Mouse (Mus musculus) limb, embryonic 12.5 days (tissue): ENCODE data around the gene Egfl6. TPM values are rescaled to one million over a fixed set of nuclear protein-coding genes. Genes with fewer than 3 reads are reported as not detected.

ENCODE experiments used
- ATAC-seq: fragments of 200-750 bp; cut with Nextera tagmentation; 2 replicates; pipeline ENCODE4 v1.8.0; 2017; ENCODE audit warnings: low read depth, moderate TSS enrichment; ENCODE audit not compliant: insufficient number of reproducible peaks, insufficient read depth, low FRiP score, low TSS enrichment
- H3K27ac ChIP-seq: fragments of 300-500 bp; sonication (generic); 2 replicates; pipeline ENCODE4 v1.5.1; 2016; ENCODE audit warnings: mild to moderate bottlenecking, moderate library complexity
- H3K27me3 ChIP-seq: fragments of 300-500 bp; sonication (generic); 2 replicates; pipeline ENCODE4 v1.6.1; 2016; ENCODE audit warnings: mild to moderate bottlenecking, moderate library complexity
- H3K36me3 ChIP-seq: fragments of 300-500 bp; sonication (generic); 2 replicates; pipeline ENCODE4 v1.6.1; 2016; ENCODE audit warnings: mild to moderate bottlenecking, moderate library complexity
- H3K4me1 ChIP-seq: fragments of 300-500 bp; sonication (generic); replicated peaks from 2 replicates; pipeline ENCODE4 v1.6.1; 2016
- H3K4me2 ChIP-seq: fragments of 300-500 bp; sonication (generic); 2 replicates; pipeline ENCODE4 v1.6.1; 2016; ENCODE audit warnings: mild to moderate bottlenecking, moderate library complexity
- H3K4me3 ChIP-seq: fragments of 300-500 bp; sonication (generic); replicated peaks from 2 replicates; pipeline ENCODE4 v1.5.1; 2016; ENCODE audit warnings: mild to moderate bottlenecking
- H3K9ac ChIP-seq: fragments of 300-500 bp; sonication (generic); replicated peaks from 2 replicates; pipeline ENCODE4 v1.6.1; 2016; ENCODE audit warnings: mild to moderate bottlenecking, moderate library complexity
- H3K9me3 ChIP-seq: fragments of 300-500 bp; sonication (generic); 2 replicates; pipeline ENCODE4 v1.6.1; 2016; ENCODE audit warnings: mild to moderate bottlenecking, moderate library complexity
- WGBS: fragments of 180-500 bp; shearing (Covaris S2); methylation state at CpG from one replicate; pipeline ENCODE4 v1.1.7; 2016; 5-methylcytosine and 5-hydroxymethylcytosine counted together
- polyA plus RNA-seq: library from polyadenylated mRNA; unstranded; fragments of >200 nt; fragmentation: Nextera tagmentation; extraction: Ambion mirVana; gene quantifications from 2 replicates; pipeline ENCODE4 v1.2.1, GENCODE M21; 2016

Egfl6 gene
- polyA plus RNA-seq = 29.1 and 33.3 TPM in 2 replicates

DNA sequence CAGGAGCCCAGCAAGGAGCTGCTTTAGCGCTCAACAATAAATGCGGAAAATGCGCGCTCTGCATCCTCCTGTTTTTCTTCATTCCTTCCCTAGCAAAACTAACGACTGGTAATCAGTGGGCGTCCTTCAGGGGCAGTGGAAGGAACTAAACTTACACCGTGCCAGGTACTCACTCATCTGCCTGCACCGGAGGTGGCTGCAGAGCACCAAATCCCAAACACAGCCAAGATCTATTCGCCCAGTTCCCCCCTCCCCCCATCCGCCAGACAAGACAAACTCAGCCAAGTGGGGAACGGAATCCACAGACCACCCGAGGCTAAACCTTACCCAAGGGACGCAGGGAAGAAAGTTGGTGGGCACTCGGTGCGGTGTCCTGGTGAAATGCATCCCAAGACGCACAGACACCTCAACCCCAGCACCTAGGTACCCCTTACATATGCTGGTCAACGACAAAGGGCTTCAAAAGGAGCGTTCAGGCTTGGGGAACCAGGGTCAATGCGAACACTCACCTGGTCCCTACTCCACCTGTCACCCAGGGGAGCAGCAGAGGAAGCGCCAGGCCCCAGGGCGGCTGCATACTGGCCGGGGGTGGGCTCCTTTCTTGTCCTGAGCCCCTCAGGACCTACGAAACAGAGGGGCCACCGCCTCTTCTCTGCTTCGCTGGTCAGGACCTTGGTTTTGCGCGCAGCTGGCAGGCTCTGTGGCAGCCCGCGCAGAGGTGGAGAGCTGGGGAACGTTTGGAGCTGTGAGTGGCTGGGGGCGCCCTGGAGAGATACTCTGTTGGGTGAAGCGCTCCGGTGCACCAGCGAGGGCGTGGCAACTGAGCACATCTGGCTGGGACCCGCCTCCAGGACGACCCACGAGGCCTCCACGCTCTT, at the start of gene Egfl6:
Egfl6 (minus strand) TSS at position 774 of the 878 bp plus-strand sequence.
- peak within 1 kb of the TSS; percentile 41 for H3K4me3 ChIP-seq
- H3K9ac ChIP-seq = peak within 1 kb of the TSS; percentile 47
- 21% methylated on average over 37 of the region's 39 CpGs for WGBS
- peak within 1 kb of the TSS; percentile 69 for H3K4me2 ChIP-seq
- no peaks in the 10 kb centered on the region for H3K9me3 ChIP-seq
- peaks cover 52% of the 10 kb centered on the region for H3K27me3 ChIP-seq
- no peak within 1 kb of the TSS for H3K27ac ChIP-seq
- peak; percentile 80; the same call in 1 of the 2 replicates for ATAC-seq
- H3K4me1 ChIP-seq = 0 out of 2 replicates have a peak, but pooled peaks cover 4% of the 10 kb centered on the region
- no peaks in the 10 kb centered on the region for H3K36me3 ChIP-seq

DNA sequence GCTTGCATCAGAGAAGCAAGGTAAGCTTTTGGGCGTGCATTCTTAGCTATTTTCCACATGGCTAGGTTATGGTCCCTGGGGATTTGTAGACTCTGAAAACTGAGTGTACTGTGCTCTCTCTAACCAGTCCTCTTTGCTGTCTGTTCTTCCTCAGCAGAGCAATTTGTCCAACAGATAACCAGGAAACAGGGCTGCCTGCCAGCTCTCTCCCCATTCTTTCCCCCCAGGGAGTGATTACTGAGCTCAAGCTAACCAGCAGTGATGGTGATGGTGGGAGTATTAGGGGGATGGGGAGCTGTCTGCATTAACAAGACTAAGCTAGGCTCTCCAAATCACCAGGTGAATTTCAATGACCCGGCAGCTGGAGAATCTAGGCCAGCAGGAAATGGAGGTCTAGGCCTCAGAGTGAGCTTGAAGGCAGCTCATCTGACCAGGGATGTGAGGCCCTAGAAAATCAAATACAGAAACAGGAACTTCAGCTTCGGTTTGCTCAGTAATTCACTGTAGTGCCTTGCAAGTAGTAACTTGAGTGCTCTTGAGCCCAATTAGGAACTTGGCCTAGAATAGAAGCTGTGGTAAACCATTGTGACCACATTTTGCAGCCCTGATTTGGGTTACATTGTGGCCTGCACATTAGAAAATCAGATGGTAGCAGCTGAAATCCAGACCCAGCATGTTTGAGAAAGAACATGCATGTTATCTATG, 41.5 kb upstream of the Egfl6 start:
- WGBS = 27% methylated on average over 3 of the region's 3 CpGs

DNA sequence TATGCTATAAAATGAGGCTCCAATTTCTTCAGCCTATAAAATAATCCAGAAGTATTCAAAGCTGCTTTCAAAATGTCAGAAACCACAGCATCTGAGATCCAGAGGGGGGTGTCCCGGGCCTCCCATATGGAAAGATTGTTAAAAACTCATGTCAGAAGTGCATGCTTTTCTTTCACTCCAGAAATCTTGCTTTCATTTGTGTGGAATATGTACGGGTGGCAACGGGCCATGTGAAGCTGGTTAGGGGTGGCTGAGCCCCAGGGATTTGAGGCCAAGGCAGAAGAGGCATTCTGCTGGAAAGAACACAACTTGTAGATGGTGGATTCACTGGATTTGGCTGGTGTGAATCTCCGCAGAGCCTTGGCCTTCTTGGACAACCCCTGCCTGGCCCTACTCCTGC, 40.7 kb upstream of the Egfl6 start:
- Histone ChIP-seq H3K4me3 (no peak overlapping the region), H3K4me2 (no peak overlapping the region), H3K4me1 (peaks cover 6% of the 10 kb centered on the region; the same call in 1 of the 2 replicates), H3K9ac (no peak overlapping the region), H3K36me3 (no peaks in the 10 kb centered on the region), H3K9me3 (no peaks in the 10 kb centered on the region), H3K27ac (peak overlapping the region; percentile 84), H3K27me3 (peaks cover 26% of the 10 kb centered on the region)
- ATAC-seq = 0 out of 2 replicates have a peak, but pooled peaks have one; percentile 28
- 64% methylated on average over 4 of the region's 4 CpGs for WGBS

More for the DNA sequence above, 41.5 kb upstream of the Egfl6 start:
- Histone ChIP-seq H3K27me3 (peaks cover 18% of the 10 kb centered on the region), H3K4me2 (no peak overlapping the region), H3K4me3 (no peak overlapping the region), H3K27ac (0 out of 2 replicates have a peak overlapping the region, but pooled peaks have one; percentile 50), H3K4me1 (no peaks in the 10 kb centered on the region; the same call in 1 of the 2 replicates), H3K36me3 (no peaks in the 10 kb centered on the region), H3K9me3 (no peaks in the 10 kb centered on the region), H3K9ac (no peak overlapping the region)
- ATAC-seq = peak; percentile 68; the same call in 1 of the 2 replicates

DNA sequence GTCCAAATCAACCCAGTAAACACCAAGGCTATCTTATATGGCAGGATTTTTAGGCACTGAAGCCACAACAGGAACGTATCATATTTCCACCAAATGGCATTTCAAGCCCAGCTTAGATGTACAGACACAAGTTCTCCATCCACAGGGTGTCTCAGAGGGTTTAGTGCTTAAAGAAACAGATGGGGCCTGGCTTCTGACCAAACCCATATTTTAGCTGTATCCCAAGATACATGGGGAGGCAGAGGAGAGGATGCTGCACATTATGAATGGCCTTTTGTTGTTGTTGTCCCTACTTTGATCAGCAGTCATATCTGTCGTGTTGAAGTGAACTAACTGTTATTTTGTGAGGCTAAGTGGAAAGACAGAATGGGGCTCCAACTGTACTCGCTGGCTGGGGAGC, 37.7 kb upstream of the Egfl6 start:
- Histone ChIP-seq H3K27ac (peak overlapping the region; percentile 53; the same call in 1 of the 2 replicates), H3K36me3 (no peaks in the 10 kb centered on the region), H3K4me2 (no peak overlapping the region), H3K4me1 (peaks cover 6% of the 10 kb centered on the region; the same call in 1 of the 2 replicates), H3K9me3 (no peaks in the 10 kb centered on the region), H3K9ac (no peak overlapping the region), H3K4me3 (no peak overlapping the region), H3K27me3 (peaks cover 46% of the 10 kb centered on the region)
- ATAC-seq = no peak
- 58% methylated on average over 3 of the region's 3 CpGs for WGBS

DNA sequence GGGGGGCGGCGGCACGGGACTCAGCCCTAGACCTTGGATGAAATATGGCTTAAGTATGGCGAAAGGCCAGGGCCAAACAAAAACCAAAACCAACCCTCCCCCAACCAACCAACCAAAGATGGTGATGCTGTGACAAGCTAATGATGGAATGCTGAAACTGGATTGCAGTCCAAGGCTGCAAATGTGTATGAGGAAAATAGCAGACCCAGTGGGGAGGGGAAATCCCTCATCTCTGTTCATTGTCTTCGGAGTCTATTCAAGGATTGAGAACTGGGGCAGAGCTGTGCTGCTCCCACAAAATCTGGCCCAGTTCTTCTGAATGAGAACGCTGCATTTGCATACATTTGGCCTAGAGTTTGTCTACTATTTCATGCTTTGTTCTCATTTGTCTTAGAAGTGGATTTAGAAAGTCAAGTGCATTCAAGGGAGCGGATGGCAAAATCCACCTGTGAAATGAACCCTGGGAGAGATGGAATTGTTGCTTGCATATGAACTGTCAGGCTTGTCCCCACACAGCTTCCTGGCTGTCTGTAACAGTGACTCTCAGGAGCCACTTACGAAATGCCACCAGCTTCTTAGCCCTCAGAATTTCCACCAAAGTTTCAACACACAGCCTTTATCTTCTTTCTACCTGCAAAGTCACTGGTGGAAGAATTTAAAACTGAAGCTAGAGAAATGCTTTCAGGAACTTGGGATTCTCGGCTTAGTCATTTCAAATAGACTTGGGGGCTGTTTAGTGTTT, 36.2 kb upstream of the Egfl6 start:
- ATAC-seq = no peak
- 0 out of 2 replicates have a peak overlapping the region, but pooled peaks have one; percentile 23 for H3K27ac ChIP-seq
- H3K4me3 ChIP-seq = no peak overlapping the region
- peaks cover 38% of the 10 kb centered on the region for H3K27me3 ChIP-seq
- H3K9ac ChIP-seq = no peak overlapping the region
- 74% methylated on average over 9 of the region's 9 CpGs for WGBS
- H3K9me3 ChIP-seq = no peaks in the 10 kb centered on the region
- H3K36me3 ChIP-seq = no peaks in the 10 kb centered on the region
- peaks cover 6% of the 10 kb centered on the region; the same call in 1 of the 2 replicates for H3K4me1 ChIP-seq
- H3K4me2 ChIP-seq = no peak overlapping the region

DNA sequence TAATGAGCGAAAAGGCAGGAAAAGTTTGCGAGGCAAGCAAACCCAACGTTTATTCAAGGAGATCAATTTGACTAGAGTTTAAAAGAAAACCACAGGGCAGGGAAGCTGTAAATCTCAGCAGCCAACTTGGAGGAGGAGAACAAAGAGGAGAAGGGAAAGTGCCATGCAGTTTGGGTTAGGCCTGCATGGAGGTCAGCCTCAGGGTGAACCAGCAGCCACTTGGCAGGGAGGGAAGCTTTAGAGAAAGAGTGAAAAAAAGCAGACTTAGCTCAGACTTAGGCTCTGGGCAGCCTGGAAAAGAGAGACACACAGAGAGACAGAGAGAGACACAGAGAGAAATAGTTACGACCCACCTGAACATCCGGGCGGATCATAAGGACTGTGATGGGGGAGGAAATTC, 35.4 kb upstream of the Egfl6 start:
- peaks cover 41% of the 10 kb centered on the region for H3K27me3 ChIP-seq
- H3K4me2 ChIP-seq = no peak overlapping the region
- no peak overlapping the region for H3K4me3 ChIP-seq
- H3K27ac ChIP-seq = no peak overlapping the region
- 33% methylated on average over 6 of the region's 6 CpGs for WGBS
- no peak for ATAC-seq
- H3K9ac ChIP-seq = no peak overlapping the region
- no peaks in the 10 kb centered on the region for H3K9me3 ChIP-seq
- peaks cover 6% of the 10 kb centered on the region; the same call in 1 of the 2 replicates for H3K4me1 ChIP-seq
- no peaks in the 10 kb centered on the region for H3K36me3 ChIP-seq

DNA sequence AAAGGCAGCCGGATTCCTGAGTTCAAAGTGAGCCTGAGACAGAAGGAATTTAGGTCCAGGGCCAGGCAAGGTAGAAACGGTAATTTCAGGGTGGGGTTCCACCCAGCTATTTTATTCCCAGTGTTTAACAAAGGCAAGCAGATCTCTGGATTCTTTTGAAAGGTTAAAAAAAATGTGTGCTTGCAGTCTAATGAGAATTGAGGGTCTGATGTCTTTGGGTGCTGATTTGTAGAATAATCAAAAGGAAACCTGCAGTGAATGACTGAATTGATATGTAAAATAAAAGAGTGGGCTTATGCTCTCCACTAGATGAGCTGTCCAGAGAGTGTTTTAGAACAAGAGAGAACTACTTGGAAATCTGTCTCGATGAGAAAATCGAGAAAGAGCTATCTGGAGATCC, 33.6 kb upstream of the Egfl6 start:
- Histone ChIP-seq H3K4me3 (no peak overlapping the region), H3K27me3 (peaks cover 46% of the 10 kb centered on the region), H3K36me3 (no peaks in the 10 kb centered on the region), H3K4me2 (no peak overlapping the region), H3K9ac (no peak overlapping the region), H3K9me3 (no peaks in the 10 kb centered on the region), H3K4me1 (peaks cover 6% of the 10 kb centered on the region; the same call in 1 of the 2 replicates), H3K27ac (no peak overlapping the region)
- 76% methylated on average over 4 of the region's 4 CpGs for WGBS
- no peak for ATAC-seq

DNA sequence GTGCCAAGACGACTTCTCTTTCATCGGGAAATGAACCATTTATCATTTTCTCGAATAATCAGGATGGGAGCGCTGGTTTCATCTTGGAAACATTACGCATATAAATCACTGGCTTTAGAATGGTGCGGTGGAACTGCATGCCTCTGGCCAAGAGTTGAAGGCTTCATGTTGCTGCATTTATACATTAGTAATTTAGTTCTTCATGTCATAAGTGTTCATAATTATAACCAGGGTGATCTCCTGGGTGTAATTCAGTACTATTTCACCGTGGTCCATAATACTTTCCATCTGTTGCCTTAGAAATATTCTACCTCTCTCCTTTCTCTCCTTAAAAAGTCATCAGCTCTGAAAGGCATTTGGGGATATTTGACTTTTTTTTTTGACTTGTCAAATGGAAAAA, 29.7 kb upstream of the Egfl6 start:
- H3K27me3 ChIP-seq = peaks cover 38% of the 10 kb centered on the region
- no peak overlapping the region for H3K27ac ChIP-seq

DNA sequence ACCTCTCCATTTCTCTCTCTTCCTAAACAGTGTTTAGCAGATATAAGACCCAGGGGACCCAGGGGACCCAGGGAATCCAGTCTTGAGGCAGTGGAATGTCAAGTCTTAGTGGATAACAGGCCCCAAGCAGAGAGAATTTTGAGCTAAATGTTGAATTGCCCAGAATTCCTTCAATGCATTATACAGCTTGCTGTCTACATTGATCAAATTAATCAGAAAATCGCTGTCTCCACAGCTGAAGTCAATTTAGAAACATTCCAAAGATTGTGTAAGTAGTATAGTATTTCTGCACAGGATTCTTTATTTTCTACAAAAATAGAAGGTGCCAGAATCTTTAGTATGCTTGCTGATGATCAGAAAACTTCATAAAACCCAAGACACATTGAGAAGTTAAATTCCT, 9.4 kb downstream of the Egfl6 start:
- Histone ChIP-seq H3K9me3 (no peaks in the 10 kb centered on the region), H3K4me1 (no peaks in the 10 kb centered on the region), H3K27ac (no peak overlapping the region), H3K4me3 (no peak overlapping the region), H3K4me2 (no peak overlapping the region), H3K9ac (no peak overlapping the region), H3K36me3 (no peaks in the 10 kb centered on the region), H3K27me3 (peaks cover 30% of the 10 kb centered on the region)
- ATAC-seq = no peak
- 54% methylated on average over 1 of the region's 1 CpGs for WGBS

More for the DNA sequence above, 29.7 kb upstream of the Egfl6 start:
- Histone ChIP-seq H3K36me3 (no peaks in the 10 kb centered on the region), H3K4me3 (no peak overlapping the region), H3K9me3 (no peaks in the 10 kb centered on the region), H3K4me1 (no peaks in the 10 kb centered on the region), H3K9ac (no peak overlapping the region), H3K4me2 (no peak overlapping the region)
- ATAC-seq = no peak
- 65% methylated on average over 7 of the region's 7 CpGs for WGBS

DNA sequence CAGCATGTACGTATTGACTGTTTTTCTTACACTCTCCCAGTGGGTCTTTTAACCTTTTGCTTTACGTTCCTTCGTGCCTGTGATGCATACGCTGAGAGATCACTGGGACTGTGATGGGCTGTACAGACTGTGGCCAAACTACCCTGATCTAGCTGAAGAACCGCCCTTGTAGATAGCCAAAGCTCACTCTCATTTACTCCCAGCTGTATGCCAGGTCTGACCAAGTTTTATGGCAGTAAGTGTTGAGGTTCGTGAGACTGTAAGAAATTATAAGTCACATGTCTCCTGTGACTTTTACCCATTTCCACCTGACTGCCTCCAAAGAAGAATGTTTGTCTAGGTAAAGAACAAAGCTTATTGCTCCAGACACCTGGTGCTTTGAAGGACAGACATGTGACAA, 19.5 kb downstream of the Egfl6 start:
- WGBS = 78% methylated on average over 6 of the region's 6 CpGs
- Histone ChIP-seq H3K9me3 (no peaks in the 10 kb centered on the region), H3K36me3 (no peaks in the 10 kb centered on the region), H3K27me3 (peaks cover 16% of the 10 kb centered on the region), H3K4me3 (no peak overlapping the region), H3K27ac (no peak overlapping the region), H3K4me2 (no peak overlapping the region), H3K4me1 (0 out of 2 replicates have a peak, but pooled peaks cover 4% of the 10 kb centered on the region), H3K9ac (no peak overlapping the region)
- ATAC-seq = no peak
